Comparison of ENCODE assay signal across 9 mouse cellular contexts in the genomic region with DNA sequence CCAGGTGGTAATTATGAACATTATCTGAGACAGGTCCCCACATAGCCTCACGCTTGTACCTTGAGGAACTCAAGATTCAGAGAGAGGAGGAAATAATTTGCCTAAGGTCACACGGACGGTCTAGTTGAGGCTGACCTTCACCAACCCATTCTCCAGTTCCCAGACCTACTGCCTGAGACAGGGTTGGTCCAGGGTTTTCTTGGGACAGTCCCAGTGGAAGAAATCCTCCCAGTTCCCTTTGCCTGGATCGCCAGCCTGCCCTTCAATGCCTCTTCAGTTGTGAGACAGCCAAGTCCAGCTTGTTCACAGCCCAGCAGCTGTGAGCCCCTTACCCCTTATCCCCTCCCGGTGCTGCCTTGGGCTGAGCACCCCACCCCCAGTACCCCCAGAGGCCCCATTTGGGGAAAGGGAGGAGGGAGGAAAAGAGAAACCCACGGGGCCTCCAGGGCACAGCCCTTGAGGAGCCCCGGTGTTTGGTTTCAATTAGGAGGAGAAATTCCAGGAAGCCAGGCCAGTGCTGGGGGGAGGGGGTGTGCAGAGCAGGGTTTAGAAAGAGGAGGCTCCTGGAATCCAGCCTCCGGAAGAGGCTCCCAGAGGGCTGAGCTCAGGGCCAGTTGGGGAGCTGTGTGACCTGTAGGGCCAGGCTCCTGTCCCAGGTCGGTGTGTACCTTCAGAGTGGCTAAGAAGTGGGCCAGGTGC. TPM values are rescaled to one million over a fixed set of nuclear protein-coding genes. Genes with fewer than 3 reads are reported as not detected.
DNase-seq lines count a peak whose midpoint lies in the region; ATAC-seq lines count a peak whose summit lies in the region.
"Had no signal": no experiment of that assay in that cellular context is flagged by ENCODE, and none has a peak within 500 bp of the region (broad histone marks: within the 10 kb centered on the region; RNA-seq: fewer than 3 reads in every experiment).

No protein-coding gene starts in this region.

- no peaks in the 10 kb centered on the region for H3K9me3 ChIP-seq in forebrain, embryonic 10.5 days
- no peaks in the 10 kb centered on the region for H3K9me3 ChIP-seq in limb, embryonic 11.5 days (ENCODE audit: control insufficient read depth, low read length)
- H3K9me3 ChIP-seq in midbrain, embryonic 15.5 days: no peaks in the 10 kb centered on the region

- ATAC-seq in limb, embryonic 11.5 days (ENCODE audit: insufficient number of reproducible peaks, low FRiP score, low TSS enrichment, low read depth): peak; percentile 94
- no peak; the same call in 1 of the 2 replicates for ATAC-seq in midbrain, embryonic 15.5 days (replicated peaks)

- H3K27me3 ChIP-seq in forebrain, embryonic 10.5 days (ENCODE audit: poor library complexity, severe bottlenecking): no peaks in the 10 kb centered on the region
- H3K27me3 ChIP-seq in limb, embryonic 11.5 days (ENCODE audit: control insufficient read depth, insufficient read depth, low read length): no peaks in the 10 kb centered on the region
- no peaks in the 10 kb centered on the region for H3K27me3 ChIP-seq in midbrain, embryonic 15.5 days (replicated peaks)

- WGBS in forebrain, embryonic 10.5 days: 10% methylated on average over 9 of the region's 9 CpGs
- WGBS in limb, embryonic 11.5 days: 2% methylated on average over 9 of the region's 9 CpGs
- 22% methylated on average over 9 of the region's 9 CpGs for WGBS in midbrain, embryonic 15.5 days

- DNase-seq in left cerebral cortex, postnatal 4 days: peak; percentile 62
- DNase-seq in left cerebral cortex, adult 11 months (ENCODE audit: low spot score): no peak
- peak; percentile 81 for DNase-seq in forebrain, embryonic 10.5 days (ENCODE audit: extremely low spot score, low spot score)
- DNase-seq in heart, postnatal 25 days (ENCODE audit: low spot score): peak; percentile 58
- DNase-seq in limb, embryonic 11.5 days (ENCODE audit: low spot score): peak; percentile 91
- DNase-seq in thymus, postnatal 0 days (ENCODE audit: low spot score): no peak
- no peak for DNase-seq in left cerebral cortex, adult 18-20 months (ENCODE audit: low spot score in 2 of 2)

- H3K36me3 ChIP-seq in forebrain, embryonic 10.5 days (replicated peaks): no peaks in the 10 kb centered on the region
- no peaks in the 10 kb centered on the region for H3K36me3 ChIP-seq in limb, embryonic 11.5 days (ENCODE audit: control insufficient read depth, insufficient read depth, low read length)
- H3K36me3 ChIP-seq in midbrain, embryonic 15.5 days (replicated peaks): no peaks in the 10 kb centered on the region

- H3K4me3 ChIP-seq in forebrain, embryonic 10.5 days: peak overlapping the region; percentile 29
- H3K4me3 ChIP-seq in limb, embryonic 11.5 days (ENCODE audit: low read depth, low read length): 0 out of 2 replicates have a peak overlapping the region, but pooled peaks have one; percentile 14
- no peak overlapping the region for H3K4me3 ChIP-seq in midbrain, embryonic 15.5 days

- H3K27ac ChIP-seq in forebrain, embryonic 10.5 days: peak overlapping the region; percentile 86
- H3K27ac ChIP-seq in limb, embryonic 11.5 days (replicated peaks; ENCODE audit: low read depth, low read length): peak overlapping the region; percentile 97
- H3K27ac ChIP-seq in midbrain, embryonic 15.5 days: peak overlapping the region; percentile 45; the same call in 1 of the 2 replicates
- H3K27ac ChIP-seq: macrophage had no signal

- intact Hi-C loops in left cerebral cortex, postnatal 4 days (cut with DNase I): loop anchor here (10.0 kb wide), 2 partner anchors 147 to 207 kb away; no protein-coding TSS in a partner anchor
- intact Hi-C loops in heart, postnatal 25 days (cut with DNase I): no loop called here

- peak overlapping the region; percentile 45 for H3K9ac ChIP-seq in limb, embryonic 11.5 days (ENCODE audit: low read length)
- H3K9ac ChIP-seq in midbrain, embryonic 15.5 days: no peak overlapping the region

- H3K4me2 ChIP-seq in limb, embryonic 11.5 days (ENCODE audit: low read depth, severe bottlenecking): peak overlapping the region; percentile 46
- no peak overlapping the region for H3K4me2 ChIP-seq in midbrain, embryonic 15.5 days

- H3K4me1 ChIP-seq in forebrain, embryonic 10.5 days: peaks cover 44% of the 10 kb centered on the region
- H3K4me1 ChIP-seq in limb, embryonic 11.5 days (ENCODE audit: control insufficient read depth, insufficient read depth, low read length): peaks cover 37% of the 10 kb centered on the region
- peaks cover 16% of the 10 kb centered on the region for H3K4me1 ChIP-seq in midbrain, embryonic 15.5 days

RNA-seq across cellular contexts. Expression of gene Acot11, which starts 42.9 kb away (rescaled TPM):
- 1 to 10 TPM; 3.7 to 3.8 TPM for total RNA-seq in left cerebral cortex, postnatal 4 days (2021)
- polyA plus RNA-seq in forebrain, embryonic 10.5 days (2016; fragmentation: Nextera tagmentation; extraction: Ambion mirVana): 1.9 and 2.1 TPM in 2 replicates
- total RNA-seq in heart, postnatal 25 days (2021): 10 to 100 TPM; 28.6 to 37.1 TPM
- 6.5 and 10.1 TPM in 2 replicates for polyA plus RNA-seq in limb, embryonic 11.5 days (2014; fragmentation: Nextera tagmentation; extraction: Ambion mirVana)
- polyA plus RNA-seq in midbrain, embryonic 15.5 days (2015; fragmentation: Nextera tagmentation; extraction: Ambion mirVana): 2.2 TPM in 2 replicates
- 0.78 and 0.88 TPM in 2 replicates for polyA plus RNA-seq in thymus, postnatal 0 days (2015; fragmentation: Nextera tagmentation; extraction: Ambion mirVana)
- 10 to 100 TPM; 35.0 to 57.5 TPM for total RNA-seq in left cerebral cortex, adult 18-20 months (2021)

Comparison
In these comparisons a context has a peak if more than half of its experiments do, and no peak if none do; other contexts are left out.
1. DNase-seq: peak in left cerebral cortex, postnatal 4 days (single experiment), forebrain, embryonic 10.5 days (single experiment), heart, postnatal 25 days (single experiment) and limb, embryonic 11.5 days (single experiment); none in left cerebral cortex, adult 11 months (single experiment), thymus, postnatal 0 days (single experiment) and left cerebral cortex, adult 18-20 months (0 of 2).
2. H3K27ac ChIP-seq: peak in every context shown above with its lines; median percentile 97 in limb, embryonic 11.5 days; 86 in forebrain, embryonic 10.5 days; 45 in midbrain, embryonic 15.5 days.